Comparison of ENCODE assay signal across 24 mouse cellular contexts in the genomic region with DNA sequence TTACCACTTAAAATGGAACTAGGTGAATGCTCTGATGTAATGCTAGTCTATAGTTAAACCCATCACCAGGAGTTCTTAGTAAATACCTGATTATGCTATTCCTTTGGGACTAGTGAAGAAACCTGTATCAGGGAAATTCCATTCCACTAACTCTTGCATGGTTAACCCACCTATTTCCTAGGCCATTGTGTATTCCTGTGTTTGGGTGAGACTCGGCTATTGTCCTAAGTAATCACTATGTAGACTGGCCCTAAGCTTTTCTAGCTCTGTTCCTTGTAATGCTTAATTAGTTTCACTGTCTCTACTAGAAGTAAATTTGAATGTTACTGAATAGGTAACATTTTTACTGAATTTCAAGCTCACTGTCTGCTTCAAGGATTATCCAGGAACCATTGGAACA. TPM values are rescaled to one million over a fixed set of nuclear protein-coding genes. Genes with fewer than 3 reads are reported as not detected.
A peak's percentile ranks its signal among the peaks of the same experiment; 100 is the strongest.
DNase-seq lines count a peak whose midpoint lies in the region; ATAC-seq and TF ChIP-seq lines count a peak whose summit lies in the region.
"Had no signal": no experiment of that assay in that cellular context is flagged by ENCODE, and none has a peak within 500 bp of the region (broad histone marks: within the 10 kb centered on the region; RNA-seq: fewer than 3 reads in every experiment).

No protein-coding gene starts in this region.

- TF ChIP-seq CTCF in stomach, postnatal 0 days (IDR thresholded peaks at IDR 0.05; ENCODE audit: low read depth), result no peak

- no peaks in the 10 kb centered on the region for H3K9me3 ChIP-seq in stomach, postnatal 0 days (ENCODE audit: control insufficient read depth, low read length)
- no peaks in the 10 kb centered on the region for H3K9me3 ChIP-seq in heart, embryonic 10.5 days
- no peaks in the 10 kb centered on the region for H3K9me3 ChIP-seq in hindbrain, embryonic 12.5 days (replicated peaks)

- no peak overlapping the region for H3K4me2 ChIP-seq in stomach, postnatal 0 days (replicated peaks; ENCODE audit: low read depth)
- H3K4me2 ChIP-seq in hindbrain, embryonic 12.5 days (replicated peaks), result no peak overlapping the region

- no peak for ATAC-seq in stomach, postnatal 0 days (ENCODE audit: low FRiP score, low TSS enrichment)
- no peak for ATAC-seq in hindbrain, embryonic 12.5 days (ENCODE audit: low FRiP score)
- ATAC-seq: activated CD4-positive, CD25-positive, alpha-beta regulatory T cell, adult 4 months; CD4-positive, CD25-positive, alpha-beta regulatory T cell, adult 4 months; Patski had no signal

- H3K9ac ChIP-seq in stomach, postnatal 0 days (ENCODE audit: low read length), result no peak overlapping the region
- no peak overlapping the region for H3K9ac ChIP-seq in hindbrain, embryonic 12.5 days

- no peaks in the 10 kb centered on the region for H3K27me3 ChIP-seq in stomach, postnatal 0 days (ENCODE audit: control insufficient read depth, insufficient read depth, low read length)
- H3K27me3 ChIP-seq in heart, embryonic 10.5 days (ENCODE audit: insufficient read depth, poor library complexity, severe bottlenecking), result no peaks in the 10 kb centered on the region
- no peaks in the 10 kb centered on the region for H3K27me3 ChIP-seq in hindbrain, embryonic 12.5 days
- H3K27me3 ChIP-seq: CH12.LX, Patski had no signal

- no peaks in the 10 kb centered on the region for H3K36me3 ChIP-seq in stomach, postnatal 0 days (ENCODE audit: control insufficient read depth, insufficient read depth, low read length)
- no peaks in the 10 kb centered on the region for H3K36me3 ChIP-seq in heart, embryonic 10.5 days
- no peaks in the 10 kb centered on the region for H3K36me3 ChIP-seq in hindbrain, embryonic 12.5 days
- H3K36me3 ChIP-seq: G1E had no signal

- DNase-seq in ES-CJ7 (ENCODE audit: low read depth, low spot score) (peak; percentile 45), R1 (ENCODE audit: low read depth, low spot score) (peak; percentile 50), ZHBTc4 (ENCODE audit: low read depth, low spot score) (peak; percentile 65)
- no peak for DNase-seq in stomach, postnatal 0 days (ENCODE audit: low spot score)
- no peak for DNase-seq in heart, embryonic 10.5 days (ENCODE audit: low spot score)
- DNase-seq: adrenal gland, adult 2 months; adrenal gland, adult 8-10 months; adrenal gland, postnatal 10 days; adrenal gland, postnatal 14 days; adrenal gland, postnatal 25 days; adrenal gland, postnatal 36 days; B cell, adult 2 months; cerebellum, adult 11 months; cerebellum, adult 11-12 months; cerebellum, adult 18-20 months; cerebellum, adult 2 months; cerebellum, adult 8-10 months; cerebellum, adult 9-10 months had no signal

- no peak overlapping the region for H3K4me3 ChIP-seq in stomach, postnatal 0 days (ENCODE audit: low read depth, low read length)
- no peak overlapping the region for H3K4me3 ChIP-seq in heart, embryonic 10.5 days
- H3K4me3 ChIP-seq in hindbrain, embryonic 12.5 days, result no peak overlapping the region

- no peak overlapping the region for H3K27ac ChIP-seq in stomach, postnatal 0 days (replicated peaks)
- H3K27ac ChIP-seq in heart, embryonic 10.5 days, result no peak overlapping the region
- H3K27ac ChIP-seq in hindbrain, embryonic 12.5 days, result no peak overlapping the region

- no peak for TF ChIP-seq EP300 in stomach, postnatal 0 days (optimal IDR thresholded peaks at IDR 0.05)

- no peaks in the 10 kb centered on the region for H3K4me1 ChIP-seq in stomach, postnatal 0 days (replicated peaks; ENCODE audit: control insufficient read depth, insufficient read depth)
- no peaks in the 10 kb centered on the region for H3K4me1 ChIP-seq in heart, embryonic 10.5 days
- H3K4me1 ChIP-seq in hindbrain, embryonic 12.5 days, result no peaks in the 10 kb centered on the region

- 100% methylated on average over 1 of the region's 1 CpGs for WGBS in stomach, postnatal 0 days
- 71% methylated on average over 1 of the region's 1 CpGs for WGBS in heart, embryonic 10.5 days
- 91% methylated on average over 1 of the region's 1 CpGs for WGBS in hindbrain, embryonic 12.5 days

RNA-seq across cellular contexts. Expression of gene Ctnnd2, which starts 14.4 kb away (rescaled TPM):
- 0.53 and 1.5 TPM in 2 replicates for polyA plus RNA-seq in stomach, postnatal 0 days (2015; fragmentation: Nextera tagmentation; extraction: Ambion mirVana)
- 2.2 and 4.2 TPM in 2 replicates for polyA plus RNA-seq in heart, embryonic 10.5 days (2016; fragmentation: Nextera tagmentation; extraction: Ambion mirVana)
- polyA plus RNA-seq in hindbrain, embryonic 12.5 days (2016; fragmentation: Nextera tagmentation; extraction: Ambion mirVana), result 42.1 and 42.4 TPM in 2 replicates
- polyA plus RNA-seq: G1E had no signal

Comparison
In these comparisons a context has a peak if more than half of its experiments do, and no peak if none do; other contexts are left out.
1. DNase-seq: peak in ES-CJ7 (single experiment), R1 (single experiment) and ZHBTc4 (single experiment); none in stomach, postnatal 0 days (single experiment) and heart, embryonic 10.5 days (single experiment).